Mouse (Mus musculus) ES-E14 (cell line): Measurements from ENCODE around the gene Pou2f1. TPM values are rescaled to one million over a fixed set of nuclear protein-coding genes. Genes with fewer than 3 reads are reported as not detected.
"Not testable (repeated sequence)": the region's sequence is repeated elsewhere in the genome, so short reads cannot be mapped to it uniquely, and the experiment has no call there.

Experiments
- DNase-seq: peaks from one replicate; pipeline ENCODE4 v3.0.0-alpha.2; 2013; ENCODE audit warnings: low read depth, low spot score
- H3K27ac ChIP-seq: 2 replicates; pipeline ENCODE4 v1.5.1; 2012; ENCODE audit warnings: low read depth, mild to moderate bottlenecking, low read length, moderate library complexity, mixed read lengths; ENCODE audit not compliant: poor library complexity, insufficient read depth, severe bottlenecking
- H3K36me3 ChIP-seq: 2 replicates; pipeline ENCODE4 v1.6.1; 2012; ENCODE audit warnings: mild to moderate bottlenecking, low read length, moderate library complexity, mixed read lengths; ENCODE audit not compliant: control insufficient read depth, poor library complexity, insufficient read depth, severe bottlenecking
- H3K4me1 ChIP-seq, 2 experiments: fragments of 150-350 bp in 1 of 2; sonication (generic) in 1 of 2; 2 replicates each; pipeline ENCODE4 v1.6.1; 2012; ENCODE audit warnings: low read length in 2 of 2, mild to moderate bottlenecking in 1 of 2, mixed read lengths in 1 of 2; ENCODE audit not compliant: control insufficient read depth in 2 of 2, insufficient read depth in 2 of 2, poor library complexity in 1 of 2
- H3K4me3 ChIP-seq, 2 experiments: fragments of 150-350 bp in 1 of 2; sonication (generic) in 1 of 2; 2 replicates each; pipeline ENCODE4 v1.5.1; 2012; ENCODE audit warnings: low read length in 2 of 2, low read depth in 1 of 2, mild to moderate bottlenecking in 1 of 2, mixed read lengths in 1 of 2; ENCODE audit not compliant: insufficient read depth in 1 of 2, poor library complexity in 1 of 2, severe bottlenecking in 1 of 2
- H3K9ac ChIP-seq: 2 replicates; pipeline ENCODE4 v1.6.1; 2012; ENCODE audit warnings: low read depth, mild to moderate bottlenecking, low read length, mixed read lengths; ENCODE audit not compliant: poor library complexity, insufficient read depth, severe bottlenecking
- H3K9me3 ChIP-seq: fragments of 150-350 bp; sonication (generic); 2 replicates; pipeline ENCODE4 v1.6.1; 2012; ENCODE audit warnings: low read depth, mild to moderate bottlenecking, low read length; ENCODE audit not compliant: control insufficient read depth, insufficient read depth
- CHD2 ChIP-seq: IDR thresholded peaks from 2 replicates; pipeline ENCODE4 v1.6.1; 2014; ENCODE audit warnings: mild to moderate bottlenecking, low read depth, low read length, inconsistent platforms
- HCFC1 ChIP-seq: IDR thresholded peaks from 2 replicates; pipeline ENCODE4 v1.6.1; 2012; ENCODE audit warnings: low read length, inconsistent platforms, borderline replicate concordance; ENCODE audit not compliant: insufficient read depth
- MAFK ChIP-seq: IDR thresholded peaks from 2 replicates; pipeline ENCODE4 v1.6.1; 2014; ENCODE audit warnings: mild to moderate bottlenecking, low read depth, low read length, inconsistent platforms; ENCODE audit not compliant: insufficient read depth
- ZC3H11A ChIP-seq: IDR thresholded peaks from 2 replicates; pipeline ENCODE4 v1.6.1; 2012; ENCODE audit warnings: low read depth, mild to moderate bottlenecking, inconsistent platforms, low read length, borderline replicate concordance
- ZNF384 ChIP-seq: IDR thresholded peaks from 2 replicates; pipeline ENCODE4 v1.6.1; 2012; ENCODE audit warnings: low read depth, low read length, inconsistent platforms
- in situ Hi-C, 2 experiments: fragments of 600-800 bp; cut with MboI; formaldehyde crosslinking; loops; one replicate each; pipeline ENCODE4 v1.15.1; 2025; ENCODE audit warnings: low sequenced_read_pairs in 2 of 2, inconsistent platforms in 1 of 2; ENCODE audit not compliant: unreplicated experiment in 2 of 2
- total RNA-seq: library from RNA; depleted of rRNA; stranded (reverse); fragments of 300-350 nt; gene quantifications from 2 replicates; pipeline ENCODE4 v1.2.3, GENCODE M21; 2012

Gene Pou2f1
- total RNA-seq, 1 experiment, result 37.9 TPM

GRCm38 (mm10) chr1:166000601-166001120 lies 1.8 kb downstream of the Pou2f1 start:
- DNase-seq, result no peak
- H3K9ac ChIP-seq, result peak overlapping the region; percentile 97; the same call in 1 of the 2 replicates
- no peaks in the 10 kb centered on the region for H3K36me3 ChIP-seq
- peaks cover 5 to 17% of the 10 kb centered on the region in 2 experiments; a peak in 3 of 4 replicates for H3K4me1 ChIP-seq
- in situ Hi-C loops, result loop anchor here in 1 of 2 experiments (5.0 kb wide), 1 partner anchor 152 kb away; no protein-coding TSS in a partner anchor
- H3K4me3 ChIP-seq, result peak overlapping the region; percentile 93 to 97
- no peaks in the 10 kb centered on the region for H3K9me3 ChIP-seq
- H3K27ac ChIP-seq, result no peak overlapping the region
- TF ChIP-seq MAFK (no peak), HCFC1 (no peak), CHD2 (no peak), ZNF384 (no peak), ZC3H11A (no peak)

GRCm38 (mm10) chr1:165999709-166000108 lies 2.8 kb downstream of the Pou2f1 start:
- Histone ChIP-seq H3K36me3 (no peaks in the 10 kb centered on the region), H3K9me3 (no peaks in the 10 kb centered on the region), H3K27ac (no peak overlapping the region), H3K4me1 (peaks cover 5 to 17% of the 10 kb centered on the region in 2 experiments; a peak in 3 of 4 replicates), H3K9ac (no peak overlapping the region), H3K4me3 (0 out of 4 replicates have a peak overlapping the region, but pooled peaks of 1 of the 2 experiments have one; percentile 20)
- TF ChIP-seq ZC3H11A (no peak), ZNF384 (no peak), HCFC1 (no peak), CHD2 (no peak), MAFK (no peak)
- DNase-seq, result no peak
- in situ Hi-C loops, result loop anchor here in 1 of 2 experiments (5.0 kb wide), 1 partner anchor 153 kb away; no protein-coding TSS in a partner anchor

GRCm38 (mm10) chr1:165995661-165996055 lies 6.8 kb downstream of the Pou2f1 start:
- in situ Hi-C loops, result no loop called here
- no peaks in the 10 kb centered on the region for H3K36me3 ChIP-seq
- no peak for TF ChIP-seq CHD2
- no peak overlapping the region for H3K27ac ChIP-seq
- no peaks in the 10 kb centered on the region for H3K9me3 ChIP-seq
- H3K4me1 ChIP-seq, result peaks cover 5 to 17% of the 10 kb centered on the region in 2 experiments
- no peak overlapping the region for H3K9ac ChIP-seq
- DNase-seq, result no peak
- no peak overlapping the region for H3K4me3 ChIP-seq

GRCm38 (mm10) chr1:165995011-165995660 lies 7.3 kb downstream of the Pou2f1 start:
- H3K27ac ChIP-seq, in situ Hi-C loops, H3K4me3 ChIP-seq, H3K9ac ChIP-seq, H3K36me3 ChIP-seq, H3K9me3 ChIP-seq, DNase-seq: not testable (repeated sequence)
- peaks cover 5 to 13% of the 10 kb centered on the region in 2 experiments for H3K4me1 ChIP-seq
- peak; percentile 52; the same call in 1 of the 2 replicates for TF ChIP-seq ZNF384

- H3K4me1 ChIP-seq, result peaks cover 5 to 12% of the 10 kb centered on the region in 2 experiments
- no peaks in the 10 kb centered on the region for H3K36me3 ChIP-seq
- in situ Hi-C loops, result no loop called here
- DNase-seq, result no peak
- TF ChIP-seq ZC3H11A (no peak), CHD2 (no peak), MAFK (no peak), HCFC1 (no peak), ZNF384 (no peak)
- no peak overlapping the region for H3K4me3 ChIP-seq
- H3K27ac ChIP-seq, result no peak overlapping the region
- H3K9ac ChIP-seq, result no peak overlapping the region
- no peaks in the 10 kb centered on the region for H3K9me3 ChIP-seq
Measured at GRCm38 (mm10) chr1:165994279-165994678, 8.2 kb downstream of the Pou2f1 start.
